Mouse (Mus musculus): ENCODE measurements around the gene Snd1.

Snd1 gene

GRCm38 (mm10) chr6:28474839-28475238 is at the start of gene Snd1:
Gene Snd1 (plus strand): TSS chr6:28475139.
- DNase-seq (ENCODE audit: low spot score in 2 of 2), result no peak

- no peak for DNase-seq (ENCODE audit: low spot score in 2 of 2)
These were observed 47.7 kb upstream of the Snd1 start, which contains the start of gene Fscn3 for GRCm38 (mm10) chr6:28427096-28427839. Gene Fscn3 (plus strand): TSS chr6:28427789.

GRCm38 (mm10) chr6:28428290-28428689 is 46.6 kb upstream of the Snd1 start, which contains the start of gene Gcc1:
Gene Gcc1 (minus strand): TSS chr6:28428390.
- DNase-seq (ENCODE audit: low spot score in 2 of 2), result no peak

- no peak for DNase-seq (ENCODE audit: low spot score in 2 of 2)
These were observed 45.1 kb upstream of the Snd1 start for GRCm38 (mm10) chr6:28429870-28430269.

GRCm38 (mm10) chr6:28430795-28431537 is 44.0 kb upstream of the Snd1 start:
- DNase-seq (ENCODE audit: low spot score in 2 of 2), result no peak

GRCm38 (mm10) chr6:28431538-28431855 is 43.4 kb upstream of the Snd1 start:
- DNase-seq (ENCODE audit: low spot score in 2 of 2), result no peak

- no peak for DNase-seq (ENCODE audit: low spot score in 2 of 2)
These were observed 27.0 kb upstream of the Snd1 start for GRCm38 (mm10) chr6:28447937-28448336.

GRCm38 (mm10) chr6:28449253-28449652 is 25.7 kb upstream of the Snd1 start, which contains the start of gene Pax4:
Gene Pax4 (minus strand): TSS chr6:28449353.
- no peak for DNase-seq (ENCODE audit: low spot score in 2 of 2)

GRCm38 (mm10) chr6:28450481-28450880 is 24.5 kb upstream of the Snd1 start:
- no peak for DNase-seq (ENCODE audit: low spot score in 2 of 2)

GRCm38 (mm10) chr6:28450977-28451376 is 24.0 kb upstream of the Snd1 start:
- DNase-seq (ENCODE audit: low spot score in 2 of 2), result no peak

GRCm38 (mm10) chr6:28459221-28459668 is 15.7 kb upstream of the Snd1 start:
- no peak for DNase-seq (ENCODE audit: low spot score in 2 of 2)

- DNase-seq (ENCODE audit: low spot score in 2 of 2), result peak; percentile 28 to 50
These were observed 14.4 kb upstream of the Snd1 start for GRCm38 (mm10) chr6:28460534-28460933.

- DNase-seq (ENCODE audit: low spot score in 2 of 2), result no peak
These were observed 10.3 kb upstream of the Snd1 start for GRCm38 (mm10) chr6:28464630-28465029.

- DNase-seq (ENCODE audit: low spot score in 2 of 2), result no peak
These were observed 4.8 kb upstream of the Snd1 start for GRCm38 (mm10) chr6:28470017-28470602.

GRCm38 (mm10) chr6:28470621-28471020 is 4.3 kb upstream of the Snd1 start:
- no peak for DNase-seq (ENCODE audit: low spot score in 2 of 2)

GRCm38 (mm10) chr6:28471284-28472035 is 3.5 kb upstream of the Snd1 start:
- no peak for DNase-seq (ENCODE audit: low spot score in 2 of 2)

- no peak for DNase-seq (ENCODE audit: low spot score in 2 of 2)
These were observed 728 bp upstream of the Snd1 start for GRCm38 (mm10) chr6:28474211-28474610.

GRCm38 (mm10) chr6:28479865-28480751 is 5.2 kb downstream of the Snd1 start:
- peak; percentile 87 to 99 for DNase-seq (ENCODE audit: low spot score in 2 of 2)

GRCm38 (mm10) chr6:28480752-28481492 is 6.0 kb downstream of the Snd1 start:
- DNase-seq (ENCODE audit: low spot score in 2 of 2), result no peak

GRCm38 (mm10) chr6:28482711-28483315 is 7.9 kb downstream of the Snd1 start:
- DNase-seq (ENCODE audit: low spot score in 2 of 2), result no peak
